Mouse (Mus musculus) cerebellum, adult 11-12 months (tissue): ENCODE data around the gene Sstr5.

Source experiments
- DNase-seq: peaks from one replicate; pipeline ENCODE4 v3.0.0; 2022

Sstr5 gene

GRCm38 (mm10) chr17:25497013-25497412 is at the start of gene Sstr5:
Gene Sstr5, minus strand, starts transcription at chr17:25497288.
- DNase-seq = no peak

- no peak for DNase-seq
These were observed 44.7 kb upstream of the Sstr5 start for GRCm38 (mm10) chr17:25541768-25542167.

GRCm38 (mm10) chr17:25540731-25541130 is 43.6 kb upstream of the Sstr5 start:
- DNase-seq = no peak

- no peak for DNase-seq
These were observed 42.1 kb upstream of the Sstr5 start for GRCm38 (mm10) chr17:25538945-25539875.

GRCm38 (mm10) chr17:25530357-25531022 is 33.4 kb upstream of the Sstr5 start:
- no peak for DNase-seq

- DNase-seq = no peak
These were observed 25.0 kb upstream of the Sstr5 start for GRCm38 (mm10) chr17:25522080-25522479.

- DNase-seq = no peak
These were observed 23.4 kb upstream of the Sstr5 start for GRCm38 (mm10) chr17:25520492-25520891.

- peak; percentile 29 for DNase-seq
These were observed 22.4 kb upstream of the Sstr5 start for GRCm38 (mm10) chr17:25519511-25519910.

- DNase-seq = peak; percentile 44
These were observed 21.1 kb upstream of the Sstr5 start for GRCm38 (mm10) chr17:25518144-25518543.

- no peak for DNase-seq
These were observed 19.2 kb upstream of the Sstr5 start for GRCm38 (mm10) chr17:25516315-25516714.

GRCm38 (mm10) chr17:25514055-25514454 is 17.0 kb upstream of the Sstr5 start:
- no peak for DNase-seq

GRCm38 (mm10) chr17:25511876-25512275 is 14.8 kb upstream of the Sstr5 start:
- DNase-seq = no peak

GRCm38 (mm10) chr17:25510074-25510830 is 13.2 kb upstream of the Sstr5 start:
- no peak for DNase-seq

- DNase-seq = peak; percentile 12
These were observed 11.9 kb upstream of the Sstr5 start for GRCm38 (mm10) chr17:25508860-25509577.

- peak; percentile 14 for DNase-seq
These were observed 10.7 kb upstream of the Sstr5 start for GRCm38 (mm10) chr17:25507799-25508198.

- DNase-seq = no peak
These were observed 5.5 kb upstream of the Sstr5 start for GRCm38 (mm10) chr17:25502599-25502998.

- no peak for DNase-seq
These were observed 15.0 kb downstream of the Sstr5 start for GRCm38 (mm10) chr17:25482092-25482491.

GRCm38 (mm10) chr17:25480820-25481219 is 16.3 kb downstream of the Sstr5 start:
- no peak for DNase-seq

- DNase-seq = no peak
These were observed 16.9 kb downstream of the Sstr5 start for GRCm38 (mm10) chr17:25480152-25480551.

- DNase-seq = peak; percentile 7
These were observed 20.9 kb downstream of the Sstr5 start for GRCm38 (mm10) chr17:25475946-25476744.

- DNase-seq = peak; percentile 15
These were observed 22.6 kb downstream of the Sstr5 start for GRCm38 (mm10) chr17:25474330-25475077.
